Mouse (Mus musculus): Measurements from ENCODE around the gene Arhgap10. TPM values are rescaled to one million over a fixed set of nuclear protein-coding genes. Genes with fewer than 3 reads are reported as not detected.

The Arhgap10 gene
- polyA plus RNA-seq, 1 experiment from 2014 or later: 5.7 TPM

DNA sequence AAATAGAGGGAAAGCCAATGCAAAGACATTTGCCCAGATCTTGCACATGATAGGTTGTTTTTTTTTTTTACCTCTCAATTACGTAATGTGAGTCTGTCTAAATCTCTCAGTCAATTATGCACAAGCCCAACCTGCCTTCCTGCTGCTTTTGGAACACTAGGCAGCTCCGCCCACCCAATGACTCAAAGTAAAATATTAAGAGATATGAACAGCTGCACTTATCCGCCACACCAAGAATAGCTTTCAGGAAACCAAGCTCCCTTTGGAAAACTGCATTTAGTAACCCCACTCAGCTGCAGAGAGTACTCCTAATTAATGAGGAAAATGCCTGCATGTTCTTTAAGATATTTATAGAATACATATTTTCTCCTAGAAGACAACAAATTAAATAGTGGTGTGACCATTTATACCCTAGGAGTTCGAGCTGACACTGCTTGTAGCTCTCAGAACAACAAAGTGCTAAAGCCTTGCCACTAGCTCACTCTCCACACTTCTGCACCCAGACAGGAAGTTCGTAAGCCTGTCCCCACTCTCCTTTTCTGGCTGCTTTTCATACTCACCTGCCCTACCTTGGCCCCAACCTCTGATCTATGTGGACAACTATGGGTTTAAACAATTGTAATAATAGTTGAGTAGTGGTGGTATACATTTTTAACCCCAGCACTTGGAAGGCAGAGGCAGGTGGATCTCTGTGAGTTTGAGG lies 25.2 kb downstream of the Arhgap10 start:
- H3K4me3 ChIP-seq (replicated peaks): no peak overlapping the region
- no peaks in the 10 kb centered on the region for H3K9me3 ChIP-seq (replicated peaks)
- WGBS: 88% methylated on average over 5 of the region's 5 CpGs
- 0 out of 2 replicates have a peak, but pooled peaks cover 4% of the 10 kb centered on the region for H3K4me1 ChIP-seq
- no peaks in the 10 kb centered on the region for H3K36me3 ChIP-seq
- no peaks in the 10 kb centered on the region for H3K27me3 ChIP-seq (replicated peaks)
- ATAC-seq (ENCODE audit: low FRiP score): no peak
- H3K9ac ChIP-seq (replicated peaks): no peak overlapping the region
- no peak overlapping the region for H3K4me2 ChIP-seq
- no peak overlapping the region for H3K27ac ChIP-seq (replicated peaks)

DNA sequence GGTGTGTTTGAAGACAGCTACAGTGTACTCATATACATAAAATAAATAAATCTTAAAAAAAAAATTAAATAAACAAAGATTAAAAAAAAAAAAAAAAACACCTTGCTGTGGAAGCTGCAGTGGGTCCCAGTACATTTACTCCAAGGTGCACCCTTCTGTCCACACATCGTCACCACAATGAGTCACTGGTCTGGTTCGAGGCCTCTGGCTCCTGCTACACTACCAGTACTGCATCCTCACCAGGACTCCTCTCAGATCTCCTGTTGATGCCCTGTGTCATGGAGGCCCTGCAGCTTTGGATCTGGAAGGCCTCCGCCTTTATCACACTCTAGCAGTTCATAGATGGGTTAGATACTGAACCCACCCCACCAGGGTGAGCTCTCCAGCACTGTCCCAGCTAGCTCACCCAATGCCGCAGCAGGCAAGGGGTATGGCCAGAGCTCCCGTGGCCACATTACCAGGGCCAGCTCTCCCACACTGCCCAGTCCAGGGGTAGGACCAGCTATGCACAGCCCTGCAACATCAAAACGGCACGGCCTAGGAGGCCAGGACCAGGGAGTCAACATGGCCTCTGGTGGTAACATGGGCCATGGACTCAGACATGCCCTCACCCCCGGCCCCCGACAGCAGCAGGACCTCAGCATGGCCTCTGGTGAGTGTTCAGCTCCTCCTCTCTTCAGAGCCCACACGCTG lies 26.4 kb downstream of the Arhgap10 start:
- Histone ChIP-seq H3K9me3 (replicated peaks) (no peaks in the 10 kb centered on the region), H3K36me3 (no peaks in the 10 kb centered on the region), H3K27me3 (replicated peaks) (no peaks in the 10 kb centered on the region), H3K4me1 (0 out of 2 replicates have a peak, but pooled peaks cover 4% of the 10 kb centered on the region), H3K27ac (replicated peaks) (no peak overlapping the region), H3K4me3 (replicated peaks) (no peak overlapping the region), H3K4me2 (no peak overlapping the region), H3K9ac (replicated peaks) (no peak overlapping the region)
- WGBS: 92% methylated on average over 10 of the region's 10 CpGs
- no peak for ATAC-seq (ENCODE audit: low FRiP score)

DNA sequence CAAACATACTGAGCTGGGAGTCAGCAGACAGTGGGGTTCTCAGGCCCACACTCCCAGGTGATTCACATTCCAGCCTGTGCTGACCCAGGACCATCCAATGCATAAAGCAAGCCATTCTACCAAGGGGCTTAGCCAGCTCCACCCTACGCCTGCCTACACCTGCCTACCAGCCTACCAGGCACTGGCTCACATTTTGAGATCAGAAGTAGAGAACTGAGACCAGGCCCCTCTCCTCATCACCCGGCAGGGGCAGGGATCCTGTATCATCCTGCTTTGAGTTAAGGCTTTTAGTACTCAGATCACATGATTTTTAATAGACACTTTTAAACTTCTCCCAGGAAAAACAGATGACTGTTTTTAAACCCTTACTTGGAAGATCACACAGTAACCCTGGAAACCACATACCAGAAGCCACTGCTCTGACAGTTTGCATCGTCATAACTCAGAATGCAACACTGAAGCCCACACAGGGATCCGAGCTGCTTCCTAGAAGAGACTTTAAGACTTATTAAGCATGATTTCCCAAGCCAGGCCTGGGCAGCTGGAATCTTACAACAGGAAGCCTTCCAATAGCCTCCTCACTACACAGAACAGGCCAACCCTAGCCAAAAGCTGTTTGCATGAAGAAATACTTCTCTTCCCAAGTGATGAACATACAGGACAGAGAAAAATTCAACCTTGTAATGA lies 27.5 kb downstream of the Arhgap10 start:
- Histone ChIP-seq H3K4me1 (0 out of 2 replicates have a peak, but pooled peaks cover 4% of the 10 kb centered on the region), H3K27me3 (replicated peaks) (no peaks in the 10 kb centered on the region), H3K9me3 (replicated peaks) (no peaks in the 10 kb centered on the region), H3K4me2 (no peak overlapping the region), H3K4me3 (replicated peaks) (no peak overlapping the region), H3K9ac (replicated peaks) (no peak overlapping the region), H3K36me3 (no peaks in the 10 kb centered on the region), H3K27ac (replicated peaks) (no peak overlapping the region)
- 66% methylated on average over 4 of the region's 4 CpGs for WGBS
- no peak for ATAC-seq (ENCODE audit: low FRiP score)

DNA sequence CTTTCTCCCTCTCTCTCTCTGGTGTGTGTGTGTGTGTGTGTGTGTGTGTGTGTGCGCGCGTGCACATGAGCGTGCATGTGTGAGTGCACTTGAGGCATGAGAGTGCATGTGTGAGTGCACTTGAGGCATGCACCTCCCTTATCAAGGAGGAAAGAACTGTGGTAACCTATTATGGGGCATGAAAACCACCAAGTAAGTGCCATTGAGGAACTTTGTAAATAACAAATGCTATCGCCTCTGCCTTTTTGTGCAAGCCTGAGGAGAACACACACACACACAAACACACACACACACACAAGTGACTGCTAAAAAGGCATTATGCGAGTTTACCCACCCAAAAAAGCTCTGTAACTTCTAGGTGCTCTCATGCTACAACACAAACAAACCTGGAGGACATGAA lies 28.5 kb downstream of the Arhgap10 start:
- no peaks in the 10 kb centered on the region for H3K27me3 ChIP-seq (replicated peaks)
- no peaks in the 10 kb centered on the region for H3K36me3 ChIP-seq
- WGBS: 98% methylated on average over 6 of the region's 6 CpGs

DNA sequence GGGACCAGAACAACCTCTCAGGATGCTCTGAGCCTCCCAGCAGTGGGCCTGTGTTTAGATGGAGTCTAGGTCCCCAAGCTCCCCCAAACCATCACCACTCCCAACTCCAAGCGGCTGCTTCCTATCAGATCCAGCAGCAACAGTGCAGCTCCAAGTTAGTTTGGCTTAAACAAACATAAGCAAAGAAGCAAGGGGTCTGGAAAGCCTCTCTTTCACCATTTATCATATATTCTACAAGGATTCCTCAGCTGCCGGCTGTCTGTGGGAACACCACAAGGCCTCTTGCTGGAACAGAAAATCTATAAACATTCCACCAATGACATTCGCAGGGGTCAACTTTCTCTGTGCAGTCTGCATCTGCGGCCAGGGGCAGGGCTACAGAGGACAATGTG lies 29.5 kb downstream of the Arhgap10 start:
- Histone ChIP-seq H3K4me1 (0 out of 2 replicates have a peak, but pooled peaks cover 4% of the 10 kb centered on the region), H3K27ac (replicated peaks) (no peak overlapping the region), H3K9ac (replicated peaks) (no peak overlapping the region), H3K36me3 (no peaks in the 10 kb centered on the region), H3K27me3 (replicated peaks) (no peaks in the 10 kb centered on the region), H3K9me3 (replicated peaks) (no peaks in the 10 kb centered on the region), H3K4me2 (no peak overlapping the region), H3K4me3 (replicated peaks) (no peak overlapping the region)
- 70% methylated on average over 4 of the region's 4 CpGs for WGBS
- no peak for ATAC-seq (ENCODE audit: low FRiP score)

More for the DNA sequence above, 28.5 kb downstream of the Arhgap10 start:
- ATAC-seq (ENCODE audit: low FRiP score): no peak
- Histone ChIP-seq H3K4me2 (no peak overlapping the region), H3K4me1 (0 out of 2 replicates have a peak, but pooled peaks cover 4% of the 10 kb centered on the region), H3K9ac (replicated peaks) (no peak overlapping the region), H3K4me3 (replicated peaks) (no peak overlapping the region), H3K9me3 (replicated peaks) (no peaks in the 10 kb centered on the region), H3K27ac (replicated peaks) (no peak overlapping the region)

DNA sequence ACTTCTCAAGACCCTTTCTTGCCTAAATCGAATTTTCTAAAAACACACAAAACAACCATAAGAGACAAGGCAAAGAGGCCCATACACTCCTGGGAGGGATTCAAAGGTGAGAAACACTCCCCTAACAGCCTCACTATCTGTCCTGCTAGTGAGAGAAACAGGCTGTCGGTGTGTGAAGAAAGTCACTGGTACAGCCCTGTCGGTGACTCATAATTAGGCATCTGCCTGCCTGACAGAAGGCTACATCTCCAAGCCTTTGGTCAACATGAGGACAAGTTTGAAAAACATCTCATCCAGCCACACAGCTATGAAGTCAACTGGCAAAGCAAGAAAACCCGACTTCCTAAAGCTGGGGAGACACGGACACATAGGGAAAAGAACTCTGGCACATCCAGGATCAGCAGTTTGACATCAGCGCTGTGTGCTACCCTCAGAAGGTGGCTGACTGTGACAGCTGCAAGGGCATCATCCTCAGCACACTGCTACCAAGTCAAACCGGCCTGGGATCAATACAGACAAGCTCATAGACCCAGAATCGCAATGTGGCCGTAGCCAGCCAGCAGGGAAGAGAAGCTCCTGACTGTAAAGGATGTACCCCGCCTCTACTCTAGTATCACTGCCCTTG lies 30.1 kb downstream of the Arhgap10 start:
- no peak overlapping the region for H3K4me3 ChIP-seq (replicated peaks)
- H3K4me2 ChIP-seq: no peak overlapping the region
- WGBS: 87% methylated on average over 10 of the region's 10 CpGs
- H3K4me1 ChIP-seq: 0 out of 2 replicates have a peak, but pooled peaks cover 4% of the 10 kb centered on the region
- H3K9ac ChIP-seq (replicated peaks): no peak overlapping the region
- H3K27ac ChIP-seq (replicated peaks): no peak overlapping the region
- H3K9me3 ChIP-seq (replicated peaks): no peaks in the 10 kb centered on the region
- no peaks in the 10 kb centered on the region for H3K27me3 ChIP-seq (replicated peaks)
- no peak for ATAC-seq (ENCODE audit: low FRiP score)
- H3K36me3 ChIP-seq: no peaks in the 10 kb centered on the region

DNA sequence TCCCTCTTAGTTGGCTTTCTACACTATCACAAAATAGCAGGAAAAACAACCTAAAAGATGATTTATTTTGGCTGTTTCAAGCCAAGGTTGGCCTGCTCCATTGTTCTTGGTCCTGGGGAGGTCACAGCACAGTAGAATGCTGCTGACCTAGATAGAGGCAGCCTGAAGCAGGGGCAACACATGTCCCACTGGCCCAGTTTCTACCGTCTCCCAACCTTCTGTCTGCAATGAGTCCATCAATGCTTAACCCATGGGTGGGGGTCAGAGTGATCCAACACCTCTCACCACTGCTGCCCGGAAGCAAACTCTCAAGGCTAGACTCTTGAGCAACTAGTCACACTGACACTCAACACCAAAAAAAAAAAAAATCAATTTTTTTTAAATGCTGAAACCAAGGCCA lies 31.0 kb downstream of the Arhgap10 start:
- 0 out of 2 replicates have a peak, but pooled peaks cover 4% of the 10 kb centered on the region for H3K4me1 ChIP-seq
- ATAC-seq (ENCODE audit: low FRiP score): no peak
- no peak overlapping the region for H3K9ac ChIP-seq (replicated peaks)
- H3K4me2 ChIP-seq: no peak overlapping the region
- no peak overlapping the region for H3K27ac ChIP-seq (replicated peaks)
- H3K27me3 ChIP-seq (replicated peaks): no peaks in the 10 kb centered on the region
- no peaks in the 10 kb centered on the region for H3K36me3 ChIP-seq
- no peak overlapping the region for H3K4me3 ChIP-seq (replicated peaks)
- no peaks in the 10 kb centered on the region for H3K9me3 ChIP-seq (replicated peaks)
- 83% methylated on average over 2 of the region's 2 CpGs for WGBS

DNA sequence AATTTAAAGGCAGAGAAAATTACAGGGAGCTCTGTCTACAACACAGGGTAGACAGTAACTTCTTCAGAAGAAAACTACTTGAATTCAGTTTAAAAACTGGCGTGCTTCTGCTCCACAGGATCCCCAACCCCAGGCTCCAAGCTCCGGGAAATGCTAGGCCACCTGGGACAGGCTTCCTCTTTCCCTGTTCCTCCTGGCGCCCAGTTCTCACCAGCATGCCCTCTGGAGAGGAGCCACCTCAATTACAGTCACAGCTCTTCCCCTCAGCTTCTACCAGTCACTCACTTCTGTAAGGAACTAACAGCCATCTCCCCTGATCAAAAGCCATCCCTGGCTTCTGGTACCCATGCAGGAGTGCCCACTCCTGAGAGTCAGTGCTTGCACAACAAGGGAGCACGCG lies 32.9 kb downstream of the Arhgap10 start:
- H3K27ac ChIP-seq (replicated peaks): no peak overlapping the region
- no peaks in the 10 kb centered on the region for H3K36me3 ChIP-seq
- H3K9me3 ChIP-seq (replicated peaks): no peaks in the 10 kb centered on the region
- H3K27me3 ChIP-seq (replicated peaks): no peaks in the 10 kb centered on the region
- no peak overlapping the region for H3K4me2 ChIP-seq
- H3K9ac ChIP-seq (replicated peaks): no peak overlapping the region
- no peaks in the 10 kb centered on the region for H3K4me1 ChIP-seq
- H3K4me3 ChIP-seq (replicated peaks): no peak overlapping the region
- 84% methylated on average over 5 of the region's 5 CpGs for whole genome bisulfite sequencing
- ATAC-seq (ENCODE audit: low FRiP score): no peak

DNA sequence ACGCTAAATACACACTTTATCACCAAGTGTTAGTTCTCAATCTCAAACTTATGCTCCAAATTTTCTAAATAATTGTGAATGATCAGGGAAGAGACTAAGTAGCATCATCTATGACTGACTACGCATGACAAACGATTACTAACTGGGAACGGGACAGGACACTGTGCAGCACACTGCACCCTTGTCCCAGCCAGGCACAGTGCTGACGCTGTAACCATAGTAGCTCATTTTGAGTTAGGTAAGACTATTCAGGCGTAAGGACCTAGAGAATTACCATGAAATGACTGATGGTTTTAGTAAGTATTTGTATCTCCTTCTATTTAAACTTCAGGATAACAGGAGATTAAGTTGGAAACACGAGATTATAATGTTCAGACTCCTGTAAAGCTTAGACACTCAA lies 33.5 kb downstream of the Arhgap10 start:
- Histone ChIP-seq H3K9me3 (replicated peaks) (no peaks in the 10 kb centered on the region), H3K27ac (replicated peaks) (no peak overlapping the region), H3K9ac (replicated peaks) (no peak overlapping the region), H3K4me1 (no peaks in the 10 kb centered on the region), H3K4me3 (replicated peaks) (no peak overlapping the region), H3K27me3 (replicated peaks) (no peaks in the 10 kb centered on the region), H3K4me2 (no peak overlapping the region), H3K36me3 (no peaks in the 10 kb centered on the region)
- no peak for ATAC-seq (ENCODE audit: low FRiP score)
- WGBS: 64% methylated on average over 7 of the region's 7 CpGs

DNA sequence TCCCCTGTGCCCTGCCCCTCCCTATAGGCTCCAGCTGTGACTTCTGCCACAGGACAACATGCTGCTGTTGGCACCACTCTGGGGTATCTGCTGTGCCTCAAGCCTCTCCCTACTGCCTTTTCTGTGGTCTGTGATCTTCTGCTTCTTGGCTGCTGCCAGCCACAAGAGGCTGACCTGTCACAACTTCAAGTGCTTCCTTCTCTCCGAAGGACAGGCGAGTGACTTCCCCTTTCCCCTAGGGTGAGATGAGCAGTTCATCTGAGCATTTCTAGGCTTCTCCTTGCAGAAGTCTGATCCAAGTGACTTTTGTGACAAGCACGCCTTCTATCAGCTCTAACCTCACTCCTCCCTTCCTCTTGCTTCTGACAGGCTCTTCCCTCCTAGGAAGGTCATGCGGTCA lies 34.1 kb downstream of the Arhgap10 start:
- Histone ChIP-seq H3K9ac (replicated peaks) (no peak overlapping the region), H3K27ac (replicated peaks) (no peak overlapping the region), H3K4me1 (no peaks in the 10 kb centered on the region), H3K36me3 (no peaks in the 10 kb centered on the region), H3K4me2 (no peak overlapping the region), H3K9me3 (replicated peaks) (no peaks in the 10 kb centered on the region), H3K27me3 (replicated peaks) (no peaks in the 10 kb centered on the region), H3K4me3 (replicated peaks) (no peak overlapping the region)
- WGBS: 87% methylated on average over 4 of the region's 4 CpGs
- no peak for ATAC-seq (ENCODE audit: low FRiP score)

DNA sequence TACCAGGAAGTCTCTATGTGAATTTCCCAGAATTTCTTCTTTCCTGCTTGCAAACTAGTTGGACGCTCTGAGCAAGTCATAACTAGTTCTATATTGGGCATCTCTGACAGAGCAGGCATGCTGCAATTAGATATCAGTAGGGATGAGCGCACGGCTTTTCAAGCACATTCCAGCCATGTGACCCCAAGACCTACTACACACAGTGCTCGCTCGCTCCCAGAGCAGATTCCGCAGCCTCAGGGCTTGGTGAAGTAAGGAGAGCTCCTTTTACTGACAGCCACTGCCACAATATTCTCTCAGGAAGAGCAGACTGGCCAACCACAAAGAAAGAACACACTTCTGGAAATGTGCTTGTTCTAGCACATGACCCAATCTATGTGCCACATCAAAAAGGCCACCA lies 36.0 kb downstream of the Arhgap10 start:
- no peaks in the 10 kb centered on the region for H3K4me1 ChIP-seq
- no peak overlapping the region for H3K27ac ChIP-seq (replicated peaks)
- H3K4me3 ChIP-seq (replicated peaks): no peak overlapping the region
- H3K4me2 ChIP-seq: no peak overlapping the region
- no peak for ATAC-seq (ENCODE audit: low FRiP score)
- H3K27me3 ChIP-seq (replicated peaks): no peaks in the 10 kb centered on the region
- H3K36me3 ChIP-seq: no peaks in the 10 kb centered on the region
- no peak overlapping the region for H3K9ac ChIP-seq (replicated peaks)
- 74% methylated on average over 6 of the region's 6 CpGs for WGBS
- H3K9me3 ChIP-seq (replicated peaks): no peaks in the 10 kb centered on the region

Measured in neural tube, embryonic 15.5 days (tissue).